Mouse (Mus musculus): ENCODE data around the gene Olfr57.
"Not testable (repeated sequence)": the region's sequence is repeated elsewhere in the genome, so short reads cannot be mapped to it uniquely, and the experiment has no call there.

Olfr57 gene

DNA sequence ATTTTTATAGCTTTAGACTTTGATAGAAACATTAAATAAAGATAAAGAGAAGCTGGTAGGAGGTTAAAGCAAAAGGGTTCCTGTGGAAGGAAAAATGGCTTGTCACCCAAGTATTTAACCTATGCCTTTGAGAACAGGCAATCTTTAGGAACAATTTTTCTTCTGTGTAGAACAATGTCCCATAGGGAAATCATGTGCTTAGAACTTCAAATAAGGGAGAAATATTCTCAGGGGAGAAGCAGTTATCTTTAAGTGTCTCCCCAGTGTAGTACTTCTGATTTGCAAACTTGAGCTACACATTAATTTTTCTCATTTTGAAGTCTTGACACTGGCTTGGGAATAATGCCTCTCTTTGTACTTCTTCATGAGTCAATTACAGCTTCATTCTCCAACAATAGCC lies at the start of gene Olfr57:
Gene Olfr57 (plus strand): TSS at position 301 of the 400 bp plus-strand sequence.
- no peak for DNase-seq

DNA sequence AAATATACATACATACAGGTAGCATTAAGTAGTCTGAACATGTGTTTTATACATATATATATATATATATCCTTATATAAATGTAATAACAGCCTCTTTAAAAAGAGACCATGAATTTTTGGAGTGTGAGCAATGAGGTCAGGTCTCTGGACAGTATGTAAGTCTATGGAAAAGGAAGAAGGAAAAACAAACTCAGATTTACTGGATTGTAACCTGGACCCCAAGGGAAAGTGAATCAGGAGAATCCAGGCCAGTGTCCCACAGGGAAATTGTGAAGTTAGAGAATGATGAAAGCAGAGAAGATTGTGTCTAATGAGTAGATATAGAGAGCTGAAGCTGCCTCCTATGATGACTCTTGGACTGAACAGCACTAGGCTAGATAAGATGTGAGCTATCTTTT lies 47.8 kb upstream of the Olfr57 start, which contains the start of gene Olfr1352:
Gene Olfr1352 (plus strand): TSS at position 301 of the 400 bp plus-strand sequence.
- DNase-seq: no peak

DNA sequence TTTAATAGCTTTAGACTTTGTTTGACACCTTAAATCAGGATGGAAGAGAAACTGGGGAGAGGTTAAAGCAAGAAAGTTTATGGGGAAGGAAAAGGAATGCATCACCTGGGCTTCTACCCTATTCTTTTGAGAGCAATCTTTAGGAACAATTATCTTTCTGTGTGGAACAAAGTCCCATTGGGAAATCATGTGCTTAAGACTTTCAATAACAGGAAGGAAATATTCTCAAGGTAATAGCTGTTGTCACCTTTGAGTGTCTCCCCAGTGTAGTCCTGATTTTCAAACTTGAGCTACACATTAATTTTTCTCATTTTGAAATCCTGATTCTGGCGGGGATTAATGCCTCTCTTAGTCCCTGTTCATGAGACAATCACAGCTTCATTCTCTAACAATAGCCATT lies 16.4 kb upstream of the Olfr57 start, which contains the start of gene Olfr1351:
Gene Olfr1351 (plus strand): TSS at position 301 of the 400 bp plus-strand sequence.
- DNase-seq: no peak

DNA sequence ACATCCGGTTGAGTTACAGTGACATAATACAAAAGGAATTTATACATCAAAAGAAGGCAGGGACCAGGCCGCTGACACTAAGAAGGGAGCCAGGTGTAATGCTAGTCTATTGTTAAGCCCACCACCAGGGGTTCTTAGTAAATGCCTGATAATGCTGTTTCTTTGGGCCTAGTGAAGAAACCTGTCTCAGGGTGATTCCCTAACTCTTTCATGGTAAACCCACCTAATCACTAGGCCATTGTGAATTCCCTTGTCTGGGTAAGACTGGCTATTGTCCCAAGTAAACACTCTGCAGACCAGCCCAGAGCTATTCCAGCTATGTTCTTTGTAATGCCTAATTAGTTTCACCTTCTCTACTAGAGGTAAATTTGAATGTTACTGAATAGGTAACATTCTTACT lies 13.9 kb downstream of the Olfr57 start:
- not testable (repeated sequence) for DNase-seq

DNA sequence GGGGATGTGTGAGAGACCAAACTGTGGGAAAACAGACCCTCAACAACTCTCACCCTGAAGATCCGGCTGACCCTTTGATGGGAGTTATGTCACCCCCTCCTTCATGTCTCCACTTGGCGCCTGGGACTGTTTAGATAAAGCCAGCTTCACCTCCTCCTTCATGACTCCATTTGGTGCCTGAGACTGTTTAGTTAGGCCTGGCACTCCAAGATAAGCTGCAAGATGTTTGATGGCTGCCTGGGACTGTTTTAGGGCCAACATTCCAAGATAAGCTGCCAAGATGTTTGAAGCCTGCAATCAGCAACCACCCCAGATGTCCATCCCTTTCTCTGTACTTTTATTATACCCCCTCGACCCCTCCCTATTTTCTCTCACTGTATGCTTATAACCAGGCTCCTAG lies 28.8 kb downstream of the Olfr57 start:
- not testable (repeated sequence) for DNase-seq

All from heart, adult 11 months (tissue).